Mouse (Mus musculus) brain, adult 2 months (tissue): ENCODE data around the gene Tnfrsf23.
"Not testable (repeated sequence)": the region's sequence is repeated elsewhere in the genome, so short reads cannot be mapped to it uniquely, and the experiment has no call there.

Source experiments
- DNase-seq: peaks from one replicate; pipeline ENCODE4 v3.0.0; 2011; ENCODE audit warnings: low read depth, low spot score

Gene Tnfrsf23

GRCm38 (mm10) chr7:143685359-143686067 lies at the start of gene Tnfrsf23:
Gene Tnfrsf23, minus strand, starts transcription at chr7:143685872.
- DNase-seq: peak; percentile 92

DNA sequence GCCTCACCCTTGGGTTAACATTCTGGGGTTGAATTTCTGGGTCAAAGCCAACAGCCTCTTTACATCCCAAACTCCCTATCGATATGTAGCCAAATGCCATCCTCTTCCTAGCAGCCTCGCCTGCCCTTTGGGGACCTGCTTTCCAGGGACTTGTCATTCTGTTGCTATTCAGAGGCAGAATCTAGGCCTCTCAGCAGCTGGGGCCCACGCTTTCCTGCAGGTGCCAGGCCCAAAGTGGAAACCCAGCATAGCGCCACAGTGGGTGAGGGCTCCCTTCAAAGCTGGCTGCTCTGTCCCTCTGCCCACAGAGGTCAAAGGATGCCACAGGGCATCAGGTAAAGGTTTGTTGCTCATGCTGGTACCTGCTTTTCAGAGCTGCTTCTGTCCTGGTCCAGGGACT lies 48.1 kb upstream of the Tnfrsf23 start:
- peak; percentile 68 for DNase-seq

DNA sequence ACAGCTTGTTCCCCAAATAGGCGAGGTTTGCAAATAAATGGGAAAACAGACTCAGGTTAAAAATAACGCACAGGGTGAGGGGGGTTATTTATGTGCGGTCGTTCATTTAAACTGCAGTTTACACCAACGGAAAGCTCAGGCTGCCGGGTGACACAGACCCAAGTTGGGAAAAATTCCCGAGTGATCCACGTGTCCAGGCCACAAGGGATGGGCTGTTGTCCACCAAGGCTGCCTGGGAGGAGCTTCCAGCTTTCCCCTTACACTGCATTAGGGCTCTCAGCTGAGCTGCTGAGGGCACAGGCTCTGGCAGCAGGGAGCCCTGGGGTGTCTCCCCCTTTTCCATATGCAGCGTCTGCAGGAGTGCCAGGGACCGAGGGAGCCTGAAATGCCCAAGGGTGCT lies 44.2 kb upstream of the Tnfrsf23 start:
- peak; percentile 35 for DNase-seq

- DNase-seq: no peak
These were observed 40.7 kb upstream of the Tnfrsf23 start for GRCm38 (mm10) chr7:143726396-143726795.

DNA sequence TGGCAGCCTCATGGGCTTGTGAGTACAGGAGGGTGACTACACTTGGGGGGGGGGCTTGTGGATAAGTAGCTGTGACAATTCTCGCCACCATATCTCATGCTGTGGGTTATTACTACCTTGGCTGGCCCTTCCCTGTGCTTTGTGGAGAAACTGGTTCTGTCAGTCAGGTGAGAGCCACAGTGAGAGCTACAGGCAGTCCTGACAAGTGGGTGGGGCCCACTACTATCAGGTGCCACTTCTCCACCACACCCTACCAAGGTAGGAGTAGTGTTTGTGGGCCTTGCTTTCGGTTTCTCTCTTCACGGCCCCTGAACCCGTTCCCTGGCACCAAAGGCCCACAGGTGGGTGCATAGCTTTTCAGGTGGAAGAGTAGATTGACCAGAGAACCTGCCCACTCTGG lies 38.2 kb upstream of the Tnfrsf23 start:
- DNase-seq: no peak

DNA sequence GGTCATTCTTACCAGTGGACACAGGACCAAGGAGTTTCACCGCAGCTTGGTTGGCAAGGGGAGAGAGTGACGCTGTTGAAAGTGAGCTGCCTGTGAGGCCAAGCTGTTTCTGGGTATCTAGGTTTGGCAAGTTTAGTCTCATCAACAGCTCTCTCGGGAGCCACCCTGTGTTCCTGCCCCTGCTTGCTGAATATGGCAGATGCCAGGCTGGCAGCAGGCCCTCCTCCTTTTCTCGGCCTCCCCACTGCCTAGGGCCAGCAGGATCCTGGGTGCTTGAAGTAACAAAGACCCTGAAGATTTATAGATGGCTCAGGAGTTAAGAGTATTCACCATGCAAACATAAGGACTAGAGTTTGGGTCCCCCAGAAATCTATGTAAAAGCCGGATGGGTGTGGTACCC lies 37.0 kb upstream of the Tnfrsf23 start:
- DNase-seq: peak; percentile 65

DNA sequence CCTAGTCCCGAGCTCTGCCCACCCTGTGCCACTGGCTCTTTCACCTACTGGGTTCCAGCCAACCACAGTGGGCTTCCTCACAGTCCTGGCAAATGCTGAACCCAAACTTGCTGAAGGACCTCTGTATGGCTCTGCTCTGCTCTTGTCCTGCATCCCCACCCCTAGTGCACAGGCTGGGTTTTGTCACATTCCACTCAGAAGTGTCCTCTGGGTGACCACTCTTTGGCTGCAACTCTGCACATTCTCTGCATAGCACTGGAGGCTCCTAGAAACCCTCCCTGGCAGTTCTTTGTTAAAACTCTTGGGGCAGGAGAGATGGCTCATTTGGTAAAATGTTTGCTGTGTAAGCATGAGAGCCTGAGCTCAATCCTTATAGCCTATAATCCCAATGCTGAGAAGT lies 32.1 kb upstream of the Tnfrsf23 start:
- DNase-seq: no peak

- no peak for DNase-seq
These were observed 27.7 kb upstream of the Tnfrsf23 start for GRCm38 (mm10) chr7:143713421-143713820.

DNA sequence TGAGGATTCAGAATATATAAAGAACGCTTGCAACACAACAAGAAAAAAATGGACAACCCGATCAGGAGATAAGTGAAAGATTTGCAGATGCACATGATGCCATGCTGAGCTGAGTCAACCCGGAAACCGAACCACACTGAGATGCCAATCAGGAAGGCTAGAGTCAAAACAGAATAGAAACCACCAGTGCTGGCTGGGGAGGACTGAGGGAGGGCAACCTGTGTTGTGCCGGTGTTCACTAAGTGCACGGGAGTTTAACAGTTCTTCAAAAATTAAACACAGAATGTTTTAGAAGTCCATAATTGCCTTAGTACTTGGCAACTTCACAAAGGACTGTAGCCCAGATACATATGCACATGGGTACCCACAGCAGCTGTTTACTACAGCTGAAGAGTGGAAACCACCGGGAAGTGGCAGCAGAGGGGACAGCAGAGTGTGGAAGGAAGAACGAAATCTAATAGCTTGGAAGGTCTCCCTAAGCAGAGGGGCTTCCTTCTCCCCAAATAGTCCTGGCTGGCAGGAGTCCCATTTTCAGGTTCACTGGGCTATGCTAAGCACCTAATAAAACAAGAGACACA lies 27.2 kb upstream of the Tnfrsf23 start:
- DNase-seq: no peak

DNA sequence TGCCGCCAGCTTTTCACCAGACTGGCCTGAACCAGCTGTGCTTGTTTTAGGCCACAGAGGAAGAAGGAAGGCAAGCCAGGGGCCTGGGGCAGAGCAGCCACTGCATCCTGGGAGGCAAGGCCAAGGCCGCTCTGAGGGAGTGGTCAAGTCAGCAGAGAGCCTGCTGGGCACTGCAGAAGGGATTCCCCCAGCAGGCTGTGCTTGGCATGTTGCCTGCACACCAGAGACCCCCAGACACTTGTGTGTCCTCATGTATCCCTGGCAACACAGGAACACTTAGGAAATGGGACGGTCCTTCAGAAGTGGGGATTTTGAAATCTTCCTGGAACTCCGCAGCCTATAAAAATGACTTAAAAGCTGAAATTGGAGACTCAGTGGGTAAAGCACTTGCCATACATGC lies 26.4 kb upstream of the Tnfrsf23 start:
- no peak for DNase-seq

GRCm38 (mm10) chr7:143711381-143711780 lies 25.7 kb upstream of the Tnfrsf23 start:
- no peak for DNase-seq

- no peak for DNase-seq
These were observed 23.7 kb upstream of the Tnfrsf23 start for GRCm38 (mm10) chr7:143709395-143709794.

DNA sequence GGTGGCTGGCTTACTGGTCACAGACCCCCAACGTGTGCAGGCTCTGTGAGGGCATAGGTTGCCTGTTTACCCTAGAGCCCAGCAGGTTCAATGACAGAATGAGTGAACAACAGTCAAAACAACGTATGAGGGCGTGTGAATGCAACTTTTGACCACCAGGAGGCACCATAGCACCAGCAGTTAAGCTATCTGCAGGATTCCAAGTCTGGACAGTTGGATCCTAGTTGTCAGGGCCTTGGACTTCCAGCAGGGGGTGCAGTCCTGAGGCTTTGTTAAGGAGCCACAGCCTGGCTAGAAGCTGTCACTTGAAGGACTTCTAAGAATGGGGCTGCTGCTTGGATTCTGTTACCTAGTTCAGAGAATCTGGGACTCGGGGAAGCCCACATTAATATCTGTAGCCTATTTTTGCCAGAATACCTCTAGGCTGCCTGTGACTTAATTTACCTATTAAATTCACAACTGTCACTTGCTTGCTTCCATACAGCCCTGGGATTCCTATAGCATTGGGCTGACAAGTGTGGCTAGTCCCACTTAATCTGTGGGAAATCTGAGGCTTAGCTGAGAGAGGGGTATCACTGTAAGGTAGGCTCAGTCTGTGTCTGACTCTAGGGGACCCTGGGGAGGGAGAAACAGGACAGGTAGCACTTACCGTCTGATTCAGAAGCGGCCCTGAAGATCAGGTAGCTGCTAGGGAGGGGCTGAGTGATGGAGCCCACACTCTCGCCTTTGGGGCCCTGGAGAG lies 21.2 kb upstream of the Tnfrsf23 start:
- DNase-seq: peak; percentile 97

DNA sequence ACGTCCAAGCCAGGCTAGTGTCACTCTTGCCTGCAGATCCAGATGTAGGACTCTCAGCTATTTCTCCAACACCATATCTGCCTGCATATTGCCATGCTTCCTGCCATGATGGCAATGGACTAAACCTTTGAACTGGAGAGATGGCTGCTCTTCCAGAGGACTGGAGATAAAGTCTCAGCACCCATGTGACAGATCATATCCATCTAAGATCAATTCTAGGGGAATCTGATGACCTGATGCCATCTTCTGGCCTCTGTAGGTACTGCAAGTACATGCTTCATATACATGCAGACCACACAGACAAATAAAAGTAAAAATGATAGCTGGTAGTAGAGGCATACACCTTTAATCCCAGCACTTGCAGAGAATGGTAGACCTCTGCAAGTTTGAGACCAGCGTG lies 10.5 kb upstream of the Tnfrsf23 start:
- DNase-seq: peak; percentile 27

- DNase-seq: no peak
These were observed 8.9 kb upstream of the Tnfrsf23 start for GRCm38 (mm10) chr7:143694550-143694949.

- DNase-seq: no peak
These were observed 7.3 kb upstream of the Tnfrsf23 start for GRCm38 (mm10) chr7:143692746-143693510.

DNA sequence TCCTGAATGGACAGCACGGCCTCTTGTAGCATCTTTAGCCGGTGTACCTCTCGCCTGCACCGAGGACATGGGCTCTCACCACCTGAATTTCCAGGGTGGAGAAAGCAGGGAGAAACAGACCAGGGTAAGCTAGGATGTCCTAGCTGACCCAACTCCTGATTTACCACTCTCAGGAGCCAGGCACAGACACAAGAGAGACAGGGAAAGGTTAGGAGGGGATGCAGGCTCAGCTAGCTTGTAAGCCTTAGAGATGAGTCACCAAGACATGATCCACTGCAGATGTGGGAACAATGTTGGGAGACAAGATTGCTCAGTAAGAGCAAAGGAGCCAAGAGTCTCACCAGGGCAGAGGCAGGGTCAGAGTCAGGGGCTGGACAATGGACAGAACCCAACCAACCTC lies 6.2 kb upstream of the Tnfrsf23 start:
- DNase-seq: no peak

DNA sequence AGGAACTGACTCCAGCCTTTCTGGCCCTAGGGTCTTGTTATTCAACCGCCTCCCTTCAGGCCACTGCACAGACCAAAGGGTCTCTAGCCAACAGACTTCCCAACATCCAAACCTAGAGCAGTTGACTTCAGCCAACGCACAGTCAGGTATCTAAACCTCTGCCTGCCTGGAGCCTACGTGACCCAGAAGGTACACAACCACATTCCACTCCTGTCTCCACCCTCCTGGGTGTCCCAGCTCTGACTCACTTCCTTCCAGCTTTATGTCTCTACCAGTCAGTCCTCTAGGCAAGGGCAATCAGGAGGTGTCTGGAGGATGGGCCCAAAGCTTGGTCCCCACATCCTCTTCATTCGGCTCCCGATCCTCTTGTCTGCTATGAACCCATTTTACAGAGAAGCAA lies 5.5 kb upstream of the Tnfrsf23 start:
- DNase-seq: no peak

DNA sequence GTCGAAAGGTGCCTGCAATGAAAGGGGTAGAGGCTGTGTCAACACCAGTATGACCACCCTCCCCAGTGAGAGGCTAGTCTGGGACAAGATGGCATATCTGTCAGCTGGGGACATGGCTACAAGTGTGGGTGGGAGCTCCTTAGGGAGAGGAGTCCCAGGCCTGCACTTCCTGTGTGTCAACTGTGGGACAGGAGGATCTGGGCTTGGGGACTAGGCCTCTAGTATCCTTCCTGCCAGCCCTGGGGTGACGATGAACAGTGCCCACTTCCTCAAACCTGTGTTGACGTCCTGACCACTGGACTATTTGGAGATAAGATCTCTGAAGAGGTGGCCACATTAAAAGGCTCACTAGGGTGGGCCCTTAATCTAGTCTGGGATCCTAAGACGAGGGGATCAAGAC lies 4.3 kb upstream of the Tnfrsf23 start:
- DNase-seq: no peak

DNA sequence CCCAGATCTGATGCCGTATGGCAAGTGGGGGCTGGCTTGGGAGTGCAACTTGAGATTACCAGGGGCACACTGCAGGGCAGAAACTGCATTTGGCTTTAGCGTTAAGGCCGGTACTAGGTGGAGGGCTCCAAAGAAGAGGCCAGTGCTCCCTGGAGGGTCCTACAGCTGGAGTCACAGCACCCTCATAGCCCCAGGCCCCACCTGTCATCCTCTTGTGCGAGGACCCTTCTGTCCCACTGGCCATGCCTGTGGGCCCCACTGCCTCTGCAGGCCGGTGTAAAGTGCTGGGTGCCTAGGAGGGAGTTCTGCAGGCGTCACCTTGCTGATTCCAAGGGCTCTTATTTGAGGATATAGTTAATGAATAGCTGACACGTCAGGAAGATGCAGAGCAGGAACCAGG lies 3.8 kb upstream of the Tnfrsf23 start:
- no peak for DNase-seq

DNA sequence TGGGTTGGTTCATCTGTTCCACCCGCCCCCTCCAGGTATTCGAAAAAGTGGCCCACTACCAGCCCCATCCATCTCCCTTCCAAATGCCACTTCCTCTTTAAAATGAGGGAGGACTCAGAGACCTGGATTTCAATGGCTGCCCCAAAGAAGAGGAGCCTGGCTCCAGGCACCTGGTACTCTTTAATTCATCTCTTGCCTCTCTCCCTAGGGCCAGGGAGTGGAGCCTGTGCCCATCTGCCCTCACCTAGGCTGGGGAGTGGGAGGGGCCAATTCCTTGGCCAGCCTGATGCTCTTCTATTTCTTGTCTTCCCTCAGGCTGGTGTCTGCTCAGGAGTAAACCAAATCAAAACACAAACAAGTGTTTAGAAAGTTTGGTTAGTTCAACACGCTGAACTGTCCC lies 1.0 kb upstream of the Tnfrsf23 start:
- DNase-seq: not testable (repeated sequence)

- not testable (repeated sequence) for DNase-seq
These were observed 519 bp upstream of the Tnfrsf23 start for GRCm38 (mm10) chr7:143686191-143686590.
